Mouse (Mus musculus): Measurements from ENCODE around the gene Dtd1.

Dtd1 gene

GRCm38 (mm10) chr2:144718273-144718672, 118.6 kb downstream of the Dtd1 start:
- no peak for DNase-seq

GRCm38 (mm10) chr2:144719294-144719693, 119.6 kb downstream of the Dtd1 start:
- no peak for DNase-seq

GRCm38 (mm10) chr2:144719718-144720117, 120.0 kb downstream of the Dtd1 start:
- DNase-seq: peak; percentile 23

- peak; percentile 56 for DNase-seq
Observed at GRCm38 (mm10) chr2:144720407-144720959, 120.8 kb downstream of the Dtd1 start.

- peak; percentile 16 for DNase-seq
Observed at GRCm38 (mm10) chr2:144724679-144725078, 125.0 kb downstream of the Dtd1 start.

DNA sequence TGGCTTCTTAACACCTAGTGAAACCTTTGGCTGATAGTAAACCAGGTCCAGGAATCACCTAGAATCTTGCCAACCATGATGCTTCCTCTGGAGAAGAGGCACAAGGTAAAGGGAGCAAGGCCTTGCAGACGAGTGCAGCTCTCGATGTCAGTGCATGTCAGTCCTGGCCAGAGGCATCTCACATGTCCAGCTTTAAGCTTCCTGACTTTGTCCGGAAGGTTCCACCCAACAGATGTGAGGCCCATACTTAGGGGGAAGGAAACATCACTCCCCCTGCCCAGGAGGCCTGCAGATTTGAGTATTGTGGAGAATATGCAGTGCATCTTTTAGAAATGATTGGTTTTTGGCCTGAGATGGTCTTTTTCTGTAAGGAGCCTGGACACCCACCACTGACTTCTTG, 127.4 kb downstream of the Dtd1 start:
- DNase-seq: no peak

GRCm38 (mm10) chr2:144729776-144730175, 130.1 kb downstream of the Dtd1 start:
- no peak for DNase-seq

GRCm38 (mm10) chr2:144738161-144738560, 138.5 kb downstream of the Dtd1 start:
- peak; percentile 49 for DNase-seq

- DNase-seq: no peak
Observed at GRCm38 (mm10) chr2:144738576-144738975, 138.9 kb downstream of the Dtd1 start.

DNA sequence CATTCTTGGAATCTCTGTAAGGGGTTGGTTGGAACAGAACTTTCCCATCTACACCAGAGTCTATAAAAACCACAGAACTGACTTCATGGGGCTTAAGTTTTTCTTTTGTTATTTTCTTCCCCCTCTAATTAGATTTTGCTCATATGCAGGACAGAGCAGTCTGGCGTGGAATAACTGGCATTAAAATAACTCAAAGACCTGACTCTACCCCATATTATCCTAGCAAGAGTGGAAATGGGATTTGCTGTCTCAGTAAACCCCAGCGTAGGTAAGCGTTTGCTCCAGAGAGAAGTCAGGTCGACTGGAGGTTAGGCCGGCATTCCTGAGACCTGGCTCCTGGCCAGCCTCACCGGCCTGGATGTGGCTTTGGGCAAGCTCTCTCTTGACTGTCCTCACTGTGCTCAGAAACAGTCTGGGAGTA, 140.9 kb downstream of the Dtd1 start:
- peak; percentile 39 for DNase-seq

DNA sequence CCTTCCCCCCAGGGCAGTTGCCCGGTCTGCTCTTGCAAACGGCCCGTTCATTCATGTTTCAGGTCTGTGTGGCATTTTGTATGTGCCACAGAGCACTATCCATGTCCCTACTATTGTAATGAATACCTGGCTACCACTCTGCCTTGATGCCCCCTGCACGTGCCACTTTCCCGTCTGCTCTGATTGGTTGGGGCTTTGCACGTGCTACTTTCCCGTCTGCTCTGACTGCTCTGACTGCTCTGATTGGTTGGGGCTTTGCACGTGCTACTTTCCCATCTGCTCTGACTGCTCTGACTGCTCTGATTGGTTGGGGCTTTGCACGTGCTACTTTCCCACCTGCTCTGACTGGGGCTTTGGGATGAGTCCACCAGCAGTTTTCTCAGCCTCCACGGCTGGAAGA, 142.3 kb downstream of the Dtd1 start:
- no peak for DNase-seq

GRCm38 (mm10) chr2:144743316-144743715, 143.6 kb downstream of the Dtd1 start:
- no peak for DNase-seq

- no peak for DNase-seq
Observed at GRCm38 (mm10) chr2:144745266-144745665, 145.6 kb downstream of the Dtd1 start.

DNA sequence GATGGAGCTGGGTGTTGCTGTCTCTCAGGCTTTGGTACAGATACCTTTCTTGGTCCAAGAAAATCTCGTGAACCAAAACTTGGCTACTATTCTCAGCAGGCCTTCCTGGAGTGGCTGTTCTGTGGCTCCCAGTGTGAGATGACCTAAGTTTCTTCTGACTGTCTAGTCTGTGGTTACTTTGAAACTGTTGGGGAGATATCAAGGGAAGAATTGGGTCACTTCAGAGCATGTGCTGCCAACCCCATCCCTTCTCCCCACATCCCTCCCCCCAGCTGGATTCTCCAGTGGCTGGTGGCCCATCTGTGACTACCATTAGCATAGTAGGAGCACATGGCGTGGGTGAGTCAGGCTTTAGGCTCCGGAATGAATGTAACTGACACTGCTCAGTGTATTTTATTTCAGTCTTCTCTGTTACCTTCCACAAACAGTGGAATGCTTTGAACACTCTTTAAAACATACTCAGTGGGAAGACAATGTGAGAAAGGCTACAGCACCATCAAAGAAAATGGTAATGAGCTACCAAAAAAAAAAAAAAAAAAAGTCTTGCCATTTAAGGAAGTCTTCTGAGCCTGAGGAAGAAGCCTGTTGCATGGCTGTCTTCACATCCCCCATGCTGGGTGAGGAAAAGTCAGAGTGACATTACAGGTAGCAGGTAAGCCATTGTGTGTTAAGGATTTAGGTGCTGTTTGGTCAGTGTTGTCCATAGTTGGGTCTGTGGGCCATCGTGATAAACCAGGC, 146.5 kb downstream of the Dtd1 start:
- no peak for DNase-seq

DNA sequence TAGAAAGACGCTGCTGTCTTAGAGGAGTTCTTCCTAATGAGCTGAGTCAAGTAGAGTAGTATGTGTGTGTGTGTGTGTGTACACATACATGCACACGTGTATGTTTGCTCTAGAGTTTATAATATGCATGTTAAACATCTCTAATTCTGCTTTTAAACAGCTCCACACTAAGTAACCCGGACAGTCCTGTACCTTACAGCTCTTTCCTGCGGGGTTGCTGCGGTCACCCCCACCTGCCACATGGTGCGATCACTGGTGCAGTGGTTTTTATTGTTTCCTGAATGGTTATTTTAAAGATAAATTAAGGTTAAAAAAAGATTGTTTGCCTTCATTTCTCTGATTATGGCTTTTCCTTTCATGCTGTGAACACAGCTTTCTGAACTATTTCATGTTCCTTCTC, 153.9 kb downstream of the Dtd1 start:
- DNase-seq: no peak

DNA sequence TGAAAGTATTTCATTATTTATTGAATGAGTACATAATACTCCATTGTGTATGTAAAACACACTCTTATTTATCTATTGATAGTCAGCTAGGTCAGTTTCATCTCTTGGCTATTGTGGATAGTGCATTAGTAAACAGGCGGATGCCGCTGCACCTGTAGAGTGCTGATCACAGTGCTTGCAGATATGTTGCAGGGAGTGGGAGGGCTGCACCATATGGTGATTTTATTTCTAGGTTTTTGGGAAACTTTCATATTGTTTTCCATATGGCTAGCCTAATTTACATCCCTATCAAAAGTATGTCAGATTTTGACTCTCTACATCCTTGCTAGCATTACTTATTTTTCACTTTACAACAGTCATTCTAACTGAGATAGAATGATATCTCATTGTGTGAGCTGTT, 155.3 kb downstream of the Dtd1 start:
- no peak for DNase-seq

DNA sequence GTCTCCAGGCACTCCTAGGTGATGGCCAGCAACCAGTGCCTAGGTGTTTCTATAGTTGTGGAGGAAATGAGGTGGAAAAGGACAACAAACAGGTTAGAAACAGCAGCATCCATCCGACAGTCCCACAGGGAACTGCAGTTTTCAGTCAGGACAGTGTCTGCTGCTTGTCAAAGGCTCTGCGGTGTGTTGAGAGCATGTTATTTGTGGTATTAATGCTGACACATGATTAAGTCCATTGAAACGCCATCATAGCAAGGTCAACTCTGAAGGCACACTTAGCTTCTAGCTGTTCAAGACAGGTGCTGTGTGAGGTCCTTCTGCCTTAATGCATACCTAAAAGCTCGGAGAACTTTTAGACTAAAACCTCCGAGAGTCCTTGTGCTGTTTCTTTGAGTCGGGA, 161.0 kb downstream of the Dtd1 start:
- no peak for DNase-seq

- DNase-seq: no peak
Observed at GRCm38 (mm10) chr2:144763706-144764105, 164.0 kb downstream of the Dtd1 start.

DNA sequence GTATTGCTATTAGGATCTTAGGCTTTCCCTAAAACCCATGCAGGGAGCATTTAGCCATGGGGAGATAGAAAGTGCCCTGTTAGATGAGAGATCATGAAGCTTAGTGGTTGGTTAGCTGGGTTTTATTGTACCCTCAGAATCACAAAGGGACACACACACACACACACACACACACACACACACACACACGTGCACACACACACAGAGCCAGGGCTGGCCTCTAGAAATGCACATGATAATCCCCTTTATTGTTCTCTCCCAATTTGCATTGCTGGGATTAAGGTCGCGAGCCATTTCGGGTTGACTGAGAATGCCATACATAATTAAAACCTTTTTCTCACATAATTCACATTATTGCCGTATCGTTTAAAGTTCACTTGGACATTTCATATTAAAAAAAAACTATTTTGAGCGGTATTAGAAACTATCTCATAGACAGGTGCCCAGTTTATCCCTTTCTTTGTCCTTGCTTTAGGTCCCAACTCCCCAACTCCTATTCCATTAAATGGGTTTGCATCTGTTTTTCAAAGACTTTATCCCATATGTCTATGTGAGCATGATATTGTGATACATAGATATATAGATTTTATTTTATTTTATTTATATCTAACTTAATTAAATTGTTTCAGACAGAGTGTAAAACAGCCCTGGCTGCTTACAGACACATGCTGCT, 164.6 kb downstream of the Dtd1 start:
- no peak for DNase-seq

DNA sequence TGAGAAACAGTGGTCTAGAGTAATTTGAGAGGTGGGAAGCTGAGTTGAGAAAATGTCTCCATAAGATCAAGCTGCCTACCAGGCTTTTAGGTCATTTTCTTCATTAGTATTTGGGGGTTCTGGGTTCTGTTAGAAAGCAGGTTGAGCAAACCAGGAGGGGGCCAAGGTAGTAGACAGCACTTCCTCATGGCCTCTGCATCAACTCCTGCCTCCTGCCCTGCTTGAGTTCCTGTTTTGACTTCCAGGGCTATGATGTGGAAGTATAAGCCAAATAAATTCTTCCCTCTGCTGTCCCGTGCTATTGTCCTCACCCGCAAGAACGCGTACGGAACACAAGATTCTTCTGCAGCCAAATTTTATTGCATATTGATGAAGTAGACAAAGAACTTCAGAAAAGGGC, 165.5 kb downstream of the Dtd1 start:
- DNase-seq: no peak

- peak; percentile 58 for DNase-seq
Observed at GRCm38 (mm10) chr2:144768375-144769117, 168.8 kb downstream of the Dtd1 start.

DNA sequence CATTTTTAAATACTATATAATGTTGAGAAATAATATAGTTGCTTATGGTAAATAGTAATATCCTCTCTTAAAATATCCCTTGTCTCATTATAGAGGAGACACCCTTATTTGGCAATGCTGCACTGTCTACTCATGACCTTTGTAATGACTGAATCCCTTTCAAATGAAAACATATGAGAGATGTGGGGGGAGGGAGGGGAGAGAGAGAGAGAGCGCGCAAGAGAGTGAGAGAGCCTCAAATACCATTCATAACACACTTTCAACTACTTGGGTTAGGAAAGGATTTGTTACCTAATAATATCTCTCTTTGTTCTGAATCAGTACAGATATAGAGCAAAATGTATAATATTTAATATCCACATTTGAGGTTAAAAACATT, 169.4 kb downstream of the Dtd1 start:
- DNase-seq: no peak

DNA sequence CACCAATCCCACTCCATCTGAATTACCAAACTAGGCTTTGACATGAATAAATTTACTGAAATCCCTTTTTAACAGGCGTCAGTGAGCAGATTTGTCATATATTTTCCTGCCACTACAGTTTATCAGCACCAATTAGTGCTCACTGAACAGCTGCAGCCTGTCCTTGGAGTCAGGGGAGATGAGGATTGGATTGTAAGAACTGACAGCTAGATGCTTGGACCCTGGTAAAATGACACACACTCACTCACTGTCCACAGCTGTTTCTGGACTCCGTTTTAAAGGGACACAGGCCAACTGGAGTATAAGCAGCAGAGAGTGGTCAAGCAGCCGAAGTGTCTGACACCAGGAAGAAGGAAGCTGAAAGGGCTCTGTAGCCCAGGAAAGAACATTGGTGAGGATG, 169.9 kb downstream of the Dtd1 start:
- peak; percentile 39 for DNase-seq

Measured in lung, postnatal 36 days (tissue).